Mouse (Mus musculus): ENCODE measurements at regions not wholly inside any gene's neighbourhood (a gene's known extent, or its start where the extent isn't known, plus 50 kb on each side); places are given as distances from the start of the nearest gene placed in this dataset.

- no peaks in the 10 kb centered on the region for H3K9me3 ChIP-seq (replicated peaks)
These were observed 67.9 kb downstream of the 3100002H09Rik start for GRCm38 (mm10) chr4:124542696-124543095.

GRCm38 (mm10) chr4:124538471-124538870, 72.1 kb downstream of the 3100002H09Rik start:
- no peak overlapping the region for H3K9ac ChIP-seq
- no peaks in the 10 kb centered on the region for H3K4me1 ChIP-seq
- no peak overlapping the region for H3K4me2 ChIP-seq
- H3K4me3 ChIP-seq, result no peak overlapping the region
- no peak for ATAC-seq
- no peaks in the 10 kb centered on the region for H3K9me3 ChIP-seq (replicated peaks)
- 73% methylated on average over 5 of the region's 5 CpGs for WGBS (ENCODE audit: insufficient replicate concordance)
- 0 out of 2 replicates have a peak, but pooled peaks cover 5% of the 10 kb centered on the region for H3K27me3 ChIP-seq (replicated peaks)
- H3K36me3 ChIP-seq, result no peaks in the 10 kb centered on the region
- H3K27ac ChIP-seq, result no peak overlapping the region

More at GRCm38 (mm10) chr4:124542696-124543095, 67.9 kb downstream of the 3100002H09Rik start:
- H3K4me3 ChIP-seq, result no peak overlapping the region
- WGBS (ENCODE audit: insufficient replicate concordance), result 62% methylated on average over 5 of the region's 5 CpGs
- 0 out of 2 replicates have a peak, but pooled peaks cover 5% of the 10 kb centered on the region for H3K27me3 ChIP-seq (replicated peaks)
- H3K27ac ChIP-seq, result no peak overlapping the region
- H3K9ac ChIP-seq, result no peak overlapping the region
- H3K36me3 ChIP-seq, result no peaks in the 10 kb centered on the region
- ATAC-seq, result no peak
- no peaks in the 10 kb centered on the region for H3K4me1 ChIP-seq
- H3K4me2 ChIP-seq, result no peak overlapping the region

GRCm38 (mm10) chr4:124537681-124538080, 72.9 kb downstream of the 3100002H09Rik start:
- no peaks in the 10 kb centered on the region for H3K4me1 ChIP-seq
- H3K9me3 ChIP-seq (replicated peaks), result no peaks in the 10 kb centered on the region
- 0 out of 2 replicates have a peak, but pooled peaks cover 5% of the 10 kb centered on the region for H3K27me3 ChIP-seq (replicated peaks)
- H3K4me2 ChIP-seq, result no peak overlapping the region
- ATAC-seq, result no peak
- H3K4me3 ChIP-seq, result no peak overlapping the region
- H3K27ac ChIP-seq, result no peak overlapping the region
- no peaks in the 10 kb centered on the region for H3K36me3 ChIP-seq
- H3K9ac ChIP-seq, result no peak overlapping the region
- 66% methylated on average over 5 of the region's 5 CpGs for WGBS (ENCODE audit: insufficient replicate concordance)

GRCm38 (mm10) chr4:124533614-124534013, 77.0 kb downstream of the 3100002H09Rik start:
- Histone ChIP-seq H3K9me3 (replicated peaks) (no peaks in the 10 kb centered on the region), H3K4me3 (no peak overlapping the region), H3K4me1 (no peaks in the 10 kb centered on the region), H3K27ac (no peak overlapping the region), H3K36me3 (no peaks in the 10 kb centered on the region), H3K27me3 (replicated peaks) (0 out of 2 replicates have a peak, but pooled peaks cover 5% of the 10 kb centered on the region), H3K9ac (no peak overlapping the region), H3K4me2 (no peak overlapping the region)
- ATAC-seq, result no peak
- 51% methylated on average over 6 of the region's 6 CpGs for WGBS (ENCODE audit: insufficient replicate concordance)

GRCm38 (mm10) chr4:124530596-124530995, 80.0 kb downstream of the 3100002H09Rik start:
- no peak overlapping the region for H3K4me3 ChIP-seq
- ATAC-seq, result no peak
- H3K4me1 ChIP-seq, result no peaks in the 10 kb centered on the region
- H3K4me2 ChIP-seq, result no peak overlapping the region
- WGBS (ENCODE audit: insufficient replicate concordance), result 66% methylated on average over 9 of the region's 9 CpGs
- H3K27me3 ChIP-seq (replicated peaks), result peaks cover 14% of the 10 kb centered on the region; the same call in 1 of the 2 replicates
- no peak overlapping the region for H3K9ac ChIP-seq
- H3K9me3 ChIP-seq (replicated peaks), result no peaks in the 10 kb centered on the region
- H3K36me3 ChIP-seq, result no peaks in the 10 kb centered on the region
- no peak overlapping the region for H3K27ac ChIP-seq

GRCm38 (mm10) chr4:124526822-124527221, 83.8 kb downstream of the 3100002H09Rik start:
- no peaks in the 10 kb centered on the region for H3K9me3 ChIP-seq (replicated peaks)
- no peak overlapping the region for H3K27ac ChIP-seq
- H3K9ac ChIP-seq, result no peak overlapping the region
- H3K36me3 ChIP-seq, result no peaks in the 10 kb centered on the region
- no peak overlapping the region for H3K4me3 ChIP-seq
- ATAC-seq, result no peak
- WGBS (ENCODE audit: insufficient replicate concordance), result 66% methylated on average over 10 of the region's 10 CpGs
- H3K4me2 ChIP-seq, result no peak overlapping the region
- H3K4me1 ChIP-seq, result no peaks in the 10 kb centered on the region
- H3K27me3 ChIP-seq (replicated peaks), result peaks cover 22% of the 10 kb centered on the region

- H3K27me3 ChIP-seq (replicated peaks), result peaks cover 22% of the 10 kb centered on the region
- H3K4me3 ChIP-seq, result no peak overlapping the region
- no peak overlapping the region for H3K9ac ChIP-seq
- ATAC-seq, result no peak
- H3K36me3 ChIP-seq, result no peaks in the 10 kb centered on the region
- no peaks in the 10 kb centered on the region for H3K9me3 ChIP-seq (replicated peaks)
- H3K4me2 ChIP-seq, result no peak overlapping the region
- no peaks in the 10 kb centered on the region for H3K4me1 ChIP-seq
- H3K27ac ChIP-seq, result no peak overlapping the region
- 63% methylated on average over 9 of the region's 9 CpGs for WGBS (ENCODE audit: insufficient replicate concordance)
These were observed 84.2 kb downstream of the 3100002H09Rik start for GRCm38 (mm10) chr4:124526362-124526761.

GRCm38 (mm10) chr4:124520309-124520708, 90.3 kb downstream of the 3100002H09Rik start:
- Histone ChIP-seq H3K9me3 (replicated peaks) (no peaks in the 10 kb centered on the region), H3K36me3 (no peaks in the 10 kb centered on the region), H3K9ac (no peak overlapping the region), H3K27me3 (replicated peaks) (peaks cover 14% of the 10 kb centered on the region), H3K4me1 (no peaks in the 10 kb centered on the region), H3K4me2 (no peak overlapping the region), H3K27ac (no peak overlapping the region), H3K4me3 (no peak overlapping the region)
- 62% methylated on average over 9 of the region's 9 CpGs for WGBS (ENCODE audit: insufficient replicate concordance)
- no peak for ATAC-seq

- H3K9ac ChIP-seq, result no peak overlapping the region
- H3K4me1 ChIP-seq, result no peaks in the 10 kb centered on the region
- ATAC-seq, result no peak
- H3K4me2 ChIP-seq, result no peak overlapping the region
- H3K9me3 ChIP-seq (replicated peaks), result no peaks in the 10 kb centered on the region
- no peaks in the 10 kb centered on the region for H3K36me3 ChIP-seq
- H3K27ac ChIP-seq, result no peak overlapping the region
- peaks cover 21% of the 10 kb centered on the region for H3K27me3 ChIP-seq (replicated peaks)
- no peak overlapping the region for H3K4me3 ChIP-seq
- WGBS (ENCODE audit: insufficient replicate concordance), result 65% methylated on average over 16 of the region's 16 CpGs
These were observed 98.8 kb downstream of the 3100002H09Rik start for GRCm38 (mm10) chr4:124511761-124512160.

GRCm38 (mm10) chr4:124510816-124511215, 99.8 kb downstream of the 3100002H09Rik start:
- no peak overlapping the region for H3K27ac ChIP-seq
- no peak overlapping the region for H3K4me2 ChIP-seq
- H3K36me3 ChIP-seq, result no peaks in the 10 kb centered on the region
- H3K4me3 ChIP-seq, result no peak overlapping the region
- H3K9ac ChIP-seq, result no peak overlapping the region
- H3K27me3 ChIP-seq (replicated peaks), result peaks cover 21% of the 10 kb centered on the region
- no peaks in the 10 kb centered on the region for H3K4me1 ChIP-seq
- H3K9me3 ChIP-seq (replicated peaks), result no peaks in the 10 kb centered on the region
- 55% methylated on average over 3 of the region's 3 CpGs for WGBS (ENCODE audit: insufficient replicate concordance)
- ATAC-seq, result no peak

GRCm38 (mm10) chr4:124509695-124510094, 100.9 kb downstream of the 3100002H09Rik start:
- no peak overlapping the region for H3K4me3 ChIP-seq
- ATAC-seq, result no peak
- H3K27me3 ChIP-seq (replicated peaks), result peaks cover 21% of the 10 kb centered on the region
- H3K9ac ChIP-seq, result no peak overlapping the region
- 62% methylated on average over 5 of the region's 5 CpGs for WGBS (ENCODE audit: insufficient replicate concordance)
- no peaks in the 10 kb centered on the region for H3K9me3 ChIP-seq (replicated peaks)
- no peaks in the 10 kb centered on the region for H3K36me3 ChIP-seq
- no peak overlapping the region for H3K4me2 ChIP-seq
- H3K27ac ChIP-seq, result no peak overlapping the region
- no peaks in the 10 kb centered on the region for H3K4me1 ChIP-seq

GRCm38 (mm10) chr4:124506083-124506647, 104.4 kb downstream of the 3100002H09Rik start:
- Histone ChIP-seq H3K4me1 (no peaks in the 10 kb centered on the region), H3K36me3 (no peaks in the 10 kb centered on the region), H3K9me3 (replicated peaks) (no peaks in the 10 kb centered on the region), H3K27me3 (replicated peaks) (peaks cover 19% of the 10 kb centered on the region), H3K4me3 (no peak overlapping the region), H3K9ac (no peak overlapping the region), H3K4me2 (no peak overlapping the region), H3K27ac (no peak overlapping the region)
- WGBS (ENCODE audit: insufficient replicate concordance), result 46% methylated on average over 10 of the region's 10 CpGs
- no peak for ATAC-seq

GRCm38 (mm10) chr4:124501785-124502184, 108.8 kb downstream of the 3100002H09Rik start:
- H3K4me3 ChIP-seq, result no peak overlapping the region
- H3K9me3 ChIP-seq (replicated peaks), result no peaks in the 10 kb centered on the region
- H3K27me3 ChIP-seq (replicated peaks), result peaks cover 15% of the 10 kb centered on the region
- H3K4me2 ChIP-seq, result no peak overlapping the region
- no peak for ATAC-seq
- no peak overlapping the region for H3K9ac ChIP-seq
- WGBS (ENCODE audit: insufficient replicate concordance), result 61% methylated on average over 5 of the region's 5 CpGs
- H3K36me3 ChIP-seq, result no peaks in the 10 kb centered on the region
- no peaks in the 10 kb centered on the region for H3K4me1 ChIP-seq
- H3K27ac ChIP-seq, result no peak overlapping the region

All from liver, embryonic 12.5 days (tissue).